Mouse (Mus musculus): ENCODE measurements at regions not wholly inside any gene's neighbourhood (a gene's known extent, or its start where the extent isn't known, plus 50 kb on each side); places are given as distances from the start of the nearest gene placed in this dataset.

DNA sequence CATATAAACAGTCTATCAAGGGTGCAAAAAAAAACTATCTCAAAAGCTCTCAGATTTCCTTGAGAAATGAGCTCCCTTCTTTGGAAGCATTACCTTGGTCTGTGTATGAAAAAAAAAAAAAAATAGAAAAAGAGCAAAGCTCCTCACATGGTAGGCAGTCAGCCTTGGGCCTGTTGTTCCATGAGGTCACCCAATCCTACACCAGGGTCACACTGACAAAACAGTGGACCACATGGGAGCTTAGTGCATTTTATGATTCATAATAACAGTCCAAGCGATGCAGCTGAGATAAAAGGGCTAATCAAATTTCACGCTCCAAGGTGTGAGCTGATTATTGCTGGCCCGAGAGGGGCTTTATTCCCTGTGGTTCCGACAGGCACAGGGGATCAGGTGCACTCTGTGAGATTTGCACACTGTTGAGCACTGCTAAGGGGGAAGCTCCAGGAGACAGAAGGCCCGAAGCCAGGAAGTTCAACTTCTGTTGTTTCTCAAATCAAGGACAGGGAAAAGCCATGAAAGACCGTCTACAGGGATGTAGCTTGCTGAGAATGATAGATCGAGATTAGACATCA is 352.1 kb upstream of the Gm6657 start:
- TF ChIP-seq HCFC1 (IDR thresholded peaks at IDR 0.05; ENCODE audit: borderline replicate concordance, insufficient read depth, low read length) = no peak
- TF ChIP-seq MAFK (IDR thresholded peaks at IDR 0.05; ENCODE audit: insufficient read depth, low read depth, low read length) = no peak
- TF ChIP-seq CHD2 (IDR thresholded peaks at IDR 0.05; ENCODE audit: low read depth, low read length) = no peak
- no peak for TF ChIP-seq ZNF384 (IDR thresholded peaks at IDR 0.05; ENCODE audit: low read depth, low read length)
- TF ChIP-seq ZC3H11A (IDR thresholded peaks at IDR 0.05; ENCODE audit: borderline replicate concordance, low read depth, low read length) = no peak
- no peak for DNase-seq (ENCODE audit: low read depth, low spot score)
- in situ Hi-C loops (cut with MboI; ENCODE audit: low sequenced_read_pairs in 2 of 2, unreplicated experiment in 2 of 2) = no loop called here
- no peaks in the 10 kb centered on the region for H3K4me1 ChIP-seq (ENCODE audit: control insufficient read depth in 2 of 2, insufficient read depth in 2 of 2, low read length in 2 of 2, poor library complexity in 1 of 2)
- no peak overlapping the region for H3K4me3 ChIP-seq (ENCODE audit: insufficient read depth in 1 of 2, low read depth in 1 of 2, low read length in 2 of 2, poor library complexity in 1 of 2, severe bottlenecking in 1 of 2)
- H3K27ac ChIP-seq (ENCODE audit: insufficient read depth, low read depth, low read length, poor library complexity, severe bottlenecking) = no peak overlapping the region
- no peaks in the 10 kb centered on the region for H3K9me3 ChIP-seq (ENCODE audit: control insufficient read depth, insufficient read depth, low read depth, low read length)
- no peak overlapping the region for H3K9ac ChIP-seq (ENCODE audit: insufficient read depth, low read depth, low read length, poor library complexity, severe bottlenecking)
- no peaks in the 10 kb centered on the region for H3K36me3 ChIP-seq (ENCODE audit: control insufficient read depth, insufficient read depth, low read length, poor library complexity, severe bottlenecking)

DNA sequence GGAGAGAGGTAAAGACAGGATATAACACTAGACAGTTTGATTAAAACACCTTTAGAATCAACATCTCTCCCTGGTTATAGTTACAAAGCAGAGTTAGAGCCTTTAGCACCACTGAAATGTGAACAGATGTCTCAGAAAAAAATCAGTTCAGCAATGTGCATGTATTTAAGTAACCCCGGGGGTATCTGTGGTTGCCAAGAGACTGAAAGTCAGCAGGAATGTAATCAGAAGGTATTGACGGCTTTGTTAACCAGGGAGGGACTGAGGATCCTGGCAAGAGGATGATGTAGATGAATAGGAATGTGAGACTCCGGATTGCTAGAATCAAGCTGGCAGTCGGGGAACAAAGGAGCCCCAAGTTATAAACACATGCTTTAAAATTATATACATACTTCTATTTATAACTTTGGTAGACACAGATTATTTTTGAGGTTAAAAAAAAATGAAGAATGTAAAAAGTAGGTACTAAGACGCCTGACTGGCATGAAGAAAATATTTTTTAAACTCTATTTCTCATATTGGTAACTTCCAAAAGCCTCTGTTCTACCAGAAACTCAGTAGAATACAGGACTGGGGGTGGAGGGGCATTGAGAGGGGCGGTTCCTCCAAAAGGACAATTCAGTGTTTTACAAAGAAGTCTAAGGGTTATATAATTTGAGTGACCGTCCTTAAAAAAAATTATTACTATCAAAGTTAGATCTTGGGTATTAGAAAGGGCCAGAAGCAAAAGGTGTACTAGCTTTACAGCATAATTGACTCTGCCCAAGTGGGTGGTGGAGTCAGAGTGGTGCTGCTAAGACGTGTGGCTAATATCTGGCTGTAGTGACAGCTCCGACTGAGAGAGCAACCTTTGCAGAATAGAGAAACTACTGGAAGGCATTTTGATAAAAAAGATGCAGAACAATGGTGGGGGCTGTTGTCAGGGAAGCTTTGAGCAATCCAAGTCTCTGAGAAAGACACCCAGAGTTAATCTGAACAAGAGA is 341.2 kb upstream of the Gm6657 start:
- DNase-seq (ENCODE audit: low read depth, low spot score) = no peak
- in situ Hi-C loops (cut with MboI; ENCODE audit: low sequenced_read_pairs in 2 of 2, unreplicated experiment in 2 of 2) = no loop called here
- H3K36me3 ChIP-seq (ENCODE audit: control insufficient read depth, insufficient read depth, low read length, poor library complexity, severe bottlenecking) = no peaks in the 10 kb centered on the region
- H3K9ac ChIP-seq (ENCODE audit: insufficient read depth, low read depth, low read length, poor library complexity, severe bottlenecking) = no peak overlapping the region
- no peaks in the 10 kb centered on the region for H3K9me3 ChIP-seq (ENCODE audit: control insufficient read depth, insufficient read depth, low read depth, low read length)
- TF ChIP-seq HCFC1 (IDR thresholded peaks at IDR 0.05; ENCODE audit: borderline replicate concordance, insufficient read depth, low read length) (no peak), ZNF384 (IDR thresholded peaks at IDR 0.05; ENCODE audit: low read depth, low read length) (0 out of 2 replicates have a peak, but pooled peaks have one; percentile 34)
- no peaks in the 10 kb centered on the region for H3K4me1 ChIP-seq (ENCODE audit: control insufficient read depth in 2 of 2, insufficient read depth in 2 of 2, low read length in 2 of 2, poor library complexity in 1 of 2)
- H3K27ac ChIP-seq (ENCODE audit: insufficient read depth, low read depth, low read length, poor library complexity, severe bottlenecking) = no peak overlapping the region
- H3K4me3 ChIP-seq (ENCODE audit: insufficient read depth in 1 of 2, low read depth in 1 of 2, low read length in 2 of 2, poor library complexity in 1 of 2, severe bottlenecking in 1 of 2) = no peak overlapping the region

DNA sequence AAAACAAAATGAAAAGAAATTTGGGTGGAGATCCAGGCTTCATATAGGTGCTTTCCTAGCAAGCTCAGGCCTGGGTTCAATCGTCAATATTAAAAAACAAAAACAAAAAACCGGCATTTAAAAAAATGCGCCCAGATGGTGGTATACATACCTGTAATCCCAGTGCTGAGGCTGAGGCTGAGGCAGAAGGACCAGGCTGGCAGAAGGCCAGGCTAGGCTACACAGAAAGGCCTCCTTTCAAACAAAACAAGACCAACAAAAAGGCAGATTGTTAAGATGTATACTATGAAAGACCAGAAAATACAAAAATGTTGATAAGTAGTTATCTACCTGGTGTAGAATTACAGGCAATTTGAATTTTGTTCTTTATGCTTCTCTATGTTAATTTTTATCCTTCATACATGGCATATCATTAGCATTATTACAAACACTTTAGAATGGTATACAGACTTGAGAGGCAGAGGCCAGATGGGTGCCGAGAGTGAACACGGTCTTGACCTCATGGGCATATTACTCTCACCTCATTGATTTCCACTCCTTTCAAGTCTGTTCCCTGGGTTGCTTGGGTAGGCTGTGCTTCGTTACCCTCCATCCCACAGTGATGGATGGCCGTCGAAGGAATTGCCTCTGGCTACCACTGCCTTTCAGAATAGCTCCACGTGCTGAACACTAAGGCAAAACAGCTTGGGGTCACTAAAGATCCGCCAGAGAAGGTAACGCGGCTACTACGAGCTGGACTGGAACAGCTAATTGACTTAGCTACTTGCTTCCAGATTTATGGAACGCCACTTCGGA is 339.6 kb upstream of the Gm6657 start:
- no peak overlapping the region for H3K9ac ChIP-seq (ENCODE audit: insufficient read depth, low read depth, low read length, poor library complexity, severe bottlenecking)
- TF ChIP-seq CHD2 (IDR thresholded peaks at IDR 0.05; ENCODE audit: low read depth, low read length) (no peak), MAFK (IDR thresholded peaks at IDR 0.05; ENCODE audit: insufficient read depth, low read depth, low read length) (no peak), HCFC1 (IDR thresholded peaks at IDR 0.05; ENCODE audit: borderline replicate concordance, insufficient read depth, low read length) (no peak), ZNF384 (IDR thresholded peaks at IDR 0.05; ENCODE audit: low read depth, low read length) (no peak), ZC3H11A (IDR thresholded peaks at IDR 0.05; ENCODE audit: borderline replicate concordance, low read depth, low read length) (no peak)
- H3K4me1 ChIP-seq (ENCODE audit: control insufficient read depth in 2 of 2, insufficient read depth in 2 of 2, low read length in 2 of 2, poor library complexity in 1 of 2) = no peaks in the 10 kb centered on the region
- no peak overlapping the region for H3K4me3 ChIP-seq (ENCODE audit: insufficient read depth in 1 of 2, low read depth in 1 of 2, low read length in 2 of 2, poor library complexity in 1 of 2, severe bottlenecking in 1 of 2)
- H3K27ac ChIP-seq (ENCODE audit: insufficient read depth, low read depth, low read length, poor library complexity, severe bottlenecking) = no peak overlapping the region
- DNase-seq (ENCODE audit: low read depth, low spot score) = no peak
- H3K9me3 ChIP-seq (ENCODE audit: control insufficient read depth, insufficient read depth, low read depth, low read length) = no peaks in the 10 kb centered on the region
- in situ Hi-C loops (cut with MboI; ENCODE audit: low sequenced_read_pairs in 2 of 2, unreplicated experiment in 2 of 2) = no loop called here
- H3K36me3 ChIP-seq (ENCODE audit: control insufficient read depth, insufficient read depth, low read length, poor library complexity, severe bottlenecking) = no peaks in the 10 kb centered on the region

DNA sequence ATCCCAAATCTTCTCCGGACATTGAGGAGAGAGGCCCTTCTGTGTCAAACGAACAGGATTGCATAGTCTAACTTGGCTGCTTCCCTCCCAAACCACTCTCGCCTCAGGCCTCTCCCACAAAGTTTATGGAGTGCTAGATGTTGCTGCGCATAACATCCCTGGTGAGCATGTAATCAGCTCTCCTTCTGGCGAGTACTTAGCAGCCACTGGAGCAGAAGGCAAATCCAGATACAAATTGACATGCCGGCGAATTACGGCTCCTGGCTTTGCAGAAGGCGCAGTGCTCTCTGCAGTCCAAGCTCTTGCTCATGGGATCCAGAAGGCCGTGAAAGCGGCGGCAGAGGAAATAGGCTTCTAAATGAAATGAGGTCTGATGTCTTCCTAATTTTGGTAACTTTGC is 338.2 kb upstream of the Gm6657 start:
- in situ Hi-C loops (cut with MboI; ENCODE audit: low sequenced_read_pairs in 2 of 2, unreplicated experiment in 2 of 2) = no loop called here
- Histone ChIP-seq H3K27ac (ENCODE audit: insufficient read depth, low read depth, low read length, poor library complexity, severe bottlenecking) (no peak overlapping the region), H3K9ac (ENCODE audit: insufficient read depth, low read depth, low read length, poor library complexity, severe bottlenecking) (no peak overlapping the region), H3K36me3 (ENCODE audit: control insufficient read depth, insufficient read depth, low read length, poor library complexity, severe bottlenecking) (no peaks in the 10 kb centered on the region), H3K9me3 (ENCODE audit: control insufficient read depth, insufficient read depth, low read depth, low read length) (no peaks in the 10 kb centered on the region), H3K4me3 (ENCODE audit: insufficient read depth in 1 of 2, low read depth in 1 of 2, low read length in 2 of 2, poor library complexity in 1 of 2, severe bottlenecking in 1 of 2) (no peak overlapping the region), H3K4me1 (ENCODE audit: control insufficient read depth in 2 of 2, insufficient read depth in 2 of 2, low read length in 2 of 2, poor library complexity in 1 of 2) (no peaks in the 10 kb centered on the region)
- DNase-seq (ENCODE audit: low read depth, low spot score) = no peak
- TF ChIP-seq MAFK (IDR thresholded peaks at IDR 0.05; ENCODE audit: insufficient read depth, low read depth, low read length) = no peak
- TF ChIP-seq ZC3H11A (IDR thresholded peaks at IDR 0.05; ENCODE audit: borderline replicate concordance, low read depth, low read length) = no peak
- TF ChIP-seq ZNF384 (IDR thresholded peaks at IDR 0.05; ENCODE audit: low read depth, low read length) = no peak
- TF ChIP-seq HCFC1 (IDR thresholded peaks at IDR 0.05; ENCODE audit: borderline replicate concordance, insufficient read depth, low read length) = no peak
- TF ChIP-seq CHD2 (IDR thresholded peaks at IDR 0.05; ENCODE audit: low read depth, low read length) = no peak
